Mouse (Mus musculus) C2C12 (cell line): ENCODE measurements around the gene Vdr.

ENCODE experiments used
- CTCF ChIP-seq: IDR thresholded peaks from one replicate; pipeline ENCODE4 v1.5.1; 2011; ENCODE audit not compliant: control insufficient read depth, insufficient read depth, insufficient read length
- MAX ChIP-seq: IDR thresholded peaks from one replicate; pipeline ENCODE4 v1.6.1; 2011; ENCODE audit warnings: mild to moderate bottlenecking, control low read depth
- MYOD1 ChIP-seq: IDR thresholded peaks from one replicate; pipeline ENCODE4 v1.6.1; 2011; ENCODE audit warnings: low read depth; ENCODE audit not compliant: control insufficient read depth, insufficient read length
- MYOG ChIP-seq: IDR thresholded peaks from one replicate; pipeline ENCODE4 v1.6.1; 2011; ENCODE audit not compliant: control insufficient read depth, insufficient read length; ENCODE audit errors: extremely low read depth
- USF1 ChIP-seq: IDR thresholded peaks from one replicate; pipeline ENCODE4 v1.6.1; 2011; ENCODE audit warnings: low read depth, mild to moderate bottlenecking, control low read depth, moderate library complexity

- no peak for TF ChIP-seq MYOD1
- TF ChIP-seq CTCF = no peak
- no peak for TF ChIP-seq MYOG
- TF ChIP-seq MAX = no peak
- no peak for TF ChIP-seq USF1
These were observed 29.0 kb downstream of the Vdr start for GRCm38 (mm10) chr15:97881423-97881822.
